Mouse (Mus musculus): ENCODE measurements around the gene Cbr1. TPM values are rescaled to one million over a fixed set of nuclear protein-coding genes. Genes with fewer than 3 reads are reported as not detected.
"Not testable (repeated sequence)": the region's sequence is repeated elsewhere in the genome, so short reads cannot be mapped to it uniquely, and the experiment has no call there.

Cbr1 gene
- polyA plus RNA-seq, 1 experiment = 12.3 TPM

DNA sequence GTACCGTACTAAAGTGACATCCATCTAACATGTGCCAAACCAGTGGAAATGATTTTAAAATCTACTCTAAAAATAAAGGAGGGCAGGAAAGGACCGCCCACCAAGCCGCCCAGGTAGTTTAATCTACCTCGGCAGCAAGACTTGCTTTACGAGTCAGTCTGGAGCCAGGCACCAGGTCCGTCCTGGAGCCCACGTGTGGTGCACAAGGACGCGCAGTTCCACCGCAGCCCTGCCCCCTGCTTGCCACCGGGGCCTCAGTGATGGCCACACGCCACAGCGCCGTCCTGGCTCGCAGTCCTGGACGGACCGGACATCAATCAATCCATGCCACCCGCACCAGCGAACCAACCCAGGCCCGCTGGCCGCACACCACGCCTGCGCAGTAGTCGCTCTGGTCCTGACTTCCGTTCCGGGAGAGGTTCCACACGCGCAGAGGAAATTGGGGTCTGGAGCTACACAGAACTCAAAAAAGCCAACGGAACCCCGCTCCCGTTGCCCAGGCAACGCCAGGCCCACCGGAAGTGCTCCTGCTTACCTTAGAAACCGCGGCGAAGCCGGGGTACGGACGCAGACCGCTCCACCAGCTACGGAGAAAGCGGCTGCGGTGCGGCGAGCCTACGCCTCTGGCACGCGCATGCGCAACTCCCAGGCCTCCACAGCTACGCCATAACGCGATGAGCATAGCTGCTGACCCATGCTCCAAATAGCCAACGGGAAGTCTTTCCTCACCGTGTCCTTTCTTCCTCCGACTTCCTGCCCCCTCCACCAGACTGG is 2.0 kb upstream of the Cbr1 start, which contains the start of gene Setd4:
Setd4 (minus strand) TSS at position 625 of the 774 bp plus-strand sequence.
- Histone ChIP-seq H3K4me1 (ENCODE audit: control insufficient read depth, insufficient read depth, low read length) (no peaks in the 10 kb centered on the region), H3K27ac (ENCODE audit: control insufficient read depth, insufficient read depth, low read depth, low read length, poor library complexity) (peak within 1 kb of the TSS; percentile 78), H3K4me3 (replicated peaks; ENCODE audit: control insufficient read depth, low read depth, low read length) (peak within 1 kb of the TSS; percentile 87)
- under 1% methylated on average over 55 of the region's 55 CpGs for WGBS
- TF ChIP-seq CTCF (IDR thresholded peaks at IDR 0.05; ENCODE audit: control insufficient read depth, insufficient read depth, low read length) = no peak
- peak; percentile 81 for TF ChIP-seq POLR2A (IDR thresholded peaks at IDR 0.05; ENCODE audit: borderline replicate concordance, control insufficient read depth, low read depth, low read length)

DNA sequence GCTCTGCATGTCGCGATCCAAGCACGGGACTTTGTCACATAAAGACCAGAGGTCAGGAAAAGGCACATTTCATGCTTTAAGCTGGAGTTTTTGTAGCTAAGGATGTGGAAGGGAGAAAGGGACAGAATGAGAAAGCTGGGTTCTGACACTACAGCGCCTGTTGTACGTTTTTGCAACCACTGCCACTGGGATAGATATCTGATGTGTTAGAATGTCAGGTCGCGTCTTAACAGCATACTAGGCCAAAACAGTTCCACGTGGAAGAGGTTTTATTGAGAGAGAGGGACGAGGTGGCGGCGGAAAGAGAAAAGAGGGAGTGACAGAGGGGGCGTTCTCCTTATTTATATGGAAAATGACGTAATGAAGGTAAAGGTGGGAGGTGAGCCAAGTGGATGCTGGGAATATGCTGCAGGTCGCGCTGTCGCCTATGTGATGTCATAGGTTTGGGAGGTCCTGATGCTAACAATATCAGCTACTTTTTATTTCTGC is 1.1 kb upstream of the Cbr1 start:
- no peaks in the 10 kb centered on the region for H3K4me1 ChIP-seq (ENCODE audit: control insufficient read depth, insufficient read depth, low read length)
- H3K27ac ChIP-seq (ENCODE audit: control insufficient read depth, insufficient read depth, low read depth, low read length, poor library complexity) = no peak overlapping the region
- H3K4me3 ChIP-seq (replicated peaks; ENCODE audit: control insufficient read depth, low read depth, low read length) = no peak overlapping the region
- TF ChIP-seq CTCF (IDR thresholded peaks at IDR 0.05; ENCODE audit: control insufficient read depth, insufficient read depth, low read length) = no peak
- TF ChIP-seq POLR2A (IDR thresholded peaks at IDR 0.05; ENCODE audit: borderline replicate concordance, control insufficient read depth, low read depth, low read length) = no peak
- 28% methylated on average over 16 of the region's 16 CpGs for WGBS

DNA sequence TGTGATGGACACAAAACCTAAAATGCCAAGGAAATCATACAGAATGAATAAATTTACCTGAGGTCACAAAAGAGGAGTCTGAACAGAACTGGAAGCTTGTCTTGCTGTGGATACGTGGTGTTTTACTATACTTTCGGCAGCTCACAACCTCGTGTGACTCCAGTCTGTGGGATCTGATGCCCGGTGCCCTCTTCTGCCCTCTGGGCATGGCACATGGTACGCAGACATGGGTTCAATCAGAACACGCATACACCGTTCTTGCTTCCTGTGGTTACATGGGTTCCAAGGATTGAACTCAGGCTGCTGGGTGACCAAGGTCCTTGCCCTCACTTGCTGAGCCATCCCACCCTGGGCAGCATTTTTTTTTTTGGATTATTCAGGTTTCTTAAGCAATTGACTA is 493 bp downstream of the Cbr1 start:
- no peak for TF ChIP-seq CTCF (IDR thresholded peaks at IDR 0.05; ENCODE audit: control insufficient read depth, insufficient read depth, low read length)
- no peak for TF ChIP-seq POLR2A (IDR thresholded peaks at IDR 0.05; ENCODE audit: borderline replicate concordance, control insufficient read depth, low read depth, low read length)
- whole genome bisulfite sequencing = 84% methylated on average over 7 of the region's 7 CpGs
- H3K4me1 ChIP-seq (ENCODE audit: control insufficient read depth, insufficient read depth, low read length) = no peaks in the 10 kb centered on the region
- no peak overlapping the region for H3K27ac ChIP-seq (ENCODE audit: control insufficient read depth, insufficient read depth, low read depth, low read length, poor library complexity)
- H3K4me3 ChIP-seq (replicated peaks; ENCODE audit: control insufficient read depth, low read depth, low read length) = no peak overlapping the region

DNA sequence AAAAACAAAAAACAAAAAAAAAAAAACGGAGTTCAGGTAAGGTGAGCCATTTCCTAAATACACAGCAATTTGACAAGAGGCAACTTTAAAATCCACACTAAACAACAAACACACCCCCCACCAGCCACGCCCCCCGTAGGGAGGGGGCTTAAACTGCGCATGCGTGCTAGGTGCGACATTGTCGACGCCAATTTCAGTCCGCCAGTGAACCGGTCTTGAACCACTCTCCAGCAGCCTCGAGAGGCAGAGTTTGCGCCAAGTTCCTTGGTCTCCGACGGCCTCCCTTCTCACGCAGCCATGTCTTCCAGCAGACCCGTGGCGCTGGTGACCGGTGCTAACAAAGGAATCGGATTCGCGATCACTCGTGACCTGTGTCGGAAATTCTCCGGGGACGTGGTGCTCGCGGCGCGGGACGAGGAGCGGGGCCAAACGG is 2.0 kb downstream of the Cbr1 start:
- TF ChIP-seq CTCF (IDR thresholded peaks at IDR 0.05; ENCODE audit: control insufficient read depth, insufficient read depth, low read length) (no peak), POLR2A (IDR thresholded peaks at IDR 0.05; ENCODE audit: borderline replicate concordance, control insufficient read depth, low read depth, low read length) (peak; percentile 68)
- WGBS = under 1% methylated on average over 32 of the region's 32 CpGs
- peak overlapping the region; percentile 71 for H3K4me3 ChIP-seq (replicated peaks; ENCODE audit: control insufficient read depth, low read depth, low read length)
- H3K4me1 ChIP-seq (ENCODE audit: control insufficient read depth, insufficient read depth, low read length) = no peaks in the 10 kb centered on the region
- peak overlapping the region; percentile 35; the same call in 1 of the 2 replicates for H3K27ac ChIP-seq (ENCODE audit: control insufficient read depth, insufficient read depth, low read depth, low read length, poor library complexity)

DNA sequence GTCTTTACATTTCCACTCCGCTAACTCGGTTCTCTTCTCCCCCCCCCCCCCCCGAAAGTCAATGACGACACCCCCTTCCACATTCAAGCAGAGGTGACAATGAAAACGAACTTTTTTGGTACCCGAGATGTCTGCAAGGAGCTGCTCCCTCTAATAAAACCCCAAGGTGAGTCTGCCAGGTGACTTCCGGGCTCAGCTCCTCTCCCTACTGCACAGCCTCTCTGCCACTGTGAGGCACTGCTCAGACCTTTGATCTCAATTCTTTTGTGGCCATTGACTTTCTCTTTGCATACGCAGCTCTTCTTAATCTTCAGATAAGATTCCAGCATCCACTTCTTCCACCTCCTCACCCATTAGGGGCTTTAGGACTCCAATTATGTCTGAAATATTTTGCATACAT is 3.1 kb downstream of the Cbr1 start:
- TF ChIP-seq CTCF (IDR thresholded peaks at IDR 0.05; ENCODE audit: control insufficient read depth, insufficient read depth, low read length) = no peak
- TF ChIP-seq POLR2A (IDR thresholded peaks at IDR 0.05; ENCODE audit: borderline replicate concordance, control insufficient read depth, low read depth, low read length) = no peak
- H3K27ac ChIP-seq (ENCODE audit: control insufficient read depth, insufficient read depth, low read depth, low read length, poor library complexity) = no peak overlapping the region
- no peaks in the 10 kb centered on the region for H3K4me1 ChIP-seq (ENCODE audit: control insufficient read depth, insufficient read depth, low read length)
- WGBS = 62% methylated on average over 8 of the region's 8 CpGs
- no peak overlapping the region for H3K4me3 ChIP-seq (replicated peaks; ENCODE audit: control insufficient read depth, low read depth, low read length)

DNA sequence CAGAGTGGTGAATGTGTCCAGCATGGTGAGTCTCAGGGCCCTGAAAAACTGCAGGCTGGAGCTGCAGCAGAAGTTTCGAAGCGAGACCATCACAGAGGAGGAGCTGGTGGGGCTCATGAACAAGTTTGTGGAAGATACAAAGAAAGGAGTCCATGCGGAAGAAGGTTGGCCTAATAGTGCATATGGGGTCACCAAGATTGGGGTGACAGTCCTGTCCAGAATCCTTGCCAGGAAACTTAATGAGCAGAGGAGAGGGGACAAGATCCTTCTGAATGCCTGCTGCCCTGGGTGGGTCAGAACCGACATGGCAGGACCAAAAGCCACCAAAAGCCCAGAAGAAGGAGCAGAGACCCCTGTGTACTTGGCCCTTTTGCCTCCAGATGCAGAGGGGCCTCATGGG is 4.1 kb downstream of the Cbr1 start:
- 94% methylated on average over 4 of the region's 4 CpGs for WGBS

DNA sequence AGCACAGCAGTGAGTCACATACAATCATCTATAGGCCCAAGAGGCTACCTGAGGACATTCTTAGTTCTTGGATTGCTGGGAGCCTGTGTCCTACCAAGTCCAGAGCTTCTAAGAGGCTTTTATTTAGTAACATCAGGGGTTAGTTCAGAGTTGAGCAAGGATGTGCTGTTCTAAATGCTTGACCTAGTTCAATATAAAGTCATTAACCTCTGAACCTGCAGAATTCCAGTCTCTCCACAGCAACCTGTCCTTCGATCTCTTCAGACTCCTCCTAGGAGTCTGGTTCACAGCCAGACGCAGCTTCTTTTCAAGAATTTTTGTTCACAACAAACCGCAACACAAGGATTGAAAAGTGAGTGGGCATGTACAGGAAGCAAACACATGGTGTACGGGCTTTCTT is 5.3 kb downstream of the Cbr1 start:
- Histone ChIP-seq H3K27ac (ENCODE audit: control insufficient read depth, insufficient read depth, low read depth, low read length, poor library complexity) (no peak overlapping the region), H3K4me3 (replicated peaks; ENCODE audit: control insufficient read depth, low read depth, low read length) (no peak overlapping the region), H3K4me1 (ENCODE audit: control insufficient read depth, insufficient read depth, low read length) (no peaks in the 10 kb centered on the region)
- TF ChIP-seq POLR2A (IDR thresholded peaks at IDR 0.05; ENCODE audit: borderline replicate concordance, control insufficient read depth, low read depth, low read length) (no peak), CTCF (IDR thresholded peaks at IDR 0.05; ENCODE audit: control insufficient read depth, insufficient read depth, low read length) (no peak)
- 94% methylated on average over 4 of the region's 4 CpGs for WGBS

More for the DNA sequence above, 4.1 kb downstream of the Cbr1 start:
- H3K27ac ChIP-seq (ENCODE audit: control insufficient read depth, insufficient read depth, low read depth, low read length, poor library complexity) = no peak overlapping the region
- no peak for TF ChIP-seq POLR2A (IDR thresholded peaks at IDR 0.05; ENCODE audit: borderline replicate concordance, control insufficient read depth, low read depth, low read length)
- TF ChIP-seq CTCF (IDR thresholded peaks at IDR 0.05; ENCODE audit: control insufficient read depth, insufficient read depth, low read length) = no peak
- no peak overlapping the region for H3K4me3 ChIP-seq (replicated peaks; ENCODE audit: control insufficient read depth, low read depth, low read length)
- no peaks in the 10 kb centered on the region for H3K4me1 ChIP-seq (ENCODE audit: control insufficient read depth, insufficient read depth, low read length)

DNA sequence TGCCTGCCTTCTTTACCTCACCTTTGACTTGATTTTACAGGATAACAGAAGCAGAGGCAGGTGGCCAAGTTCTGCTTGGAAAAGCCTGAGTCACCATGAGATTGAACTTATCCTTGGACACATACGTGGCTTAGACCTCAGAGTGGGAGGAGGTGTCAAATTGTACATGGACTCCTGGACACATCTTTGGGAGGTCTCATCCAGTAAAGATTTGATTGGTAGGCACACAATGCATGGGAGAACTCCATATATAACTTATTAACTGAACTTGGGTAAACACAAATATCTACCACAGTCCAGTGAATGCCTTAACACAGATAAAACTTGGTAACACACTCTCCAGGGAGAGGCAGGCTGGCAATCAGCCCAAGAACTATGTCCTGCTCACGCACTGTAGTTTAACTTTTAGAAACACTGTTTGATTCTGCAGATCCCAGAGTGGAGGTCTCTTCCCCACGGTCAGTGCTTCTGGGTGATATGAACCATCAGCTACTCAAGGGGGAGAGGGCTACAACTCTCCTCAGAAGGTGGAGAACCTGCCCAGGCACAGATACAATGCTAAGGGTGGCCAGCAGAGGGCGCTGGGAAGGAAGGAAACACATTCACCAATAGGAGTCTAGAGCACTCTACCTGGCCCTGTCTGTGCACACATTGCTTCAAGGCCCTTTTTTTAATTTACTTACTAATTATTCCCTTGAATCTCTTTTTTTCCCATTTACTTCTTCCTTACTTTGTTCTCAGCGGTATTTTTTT is 9.6 kb downstream of the Cbr1 start:
- WGBS = 29% methylated on average over 5 of the region's 5 CpGs
- no peak overlapping the region for H3K27ac ChIP-seq (ENCODE audit: control insufficient read depth, insufficient read depth, low read depth, low read length, poor library complexity)
- TF ChIP-seq POLR2A (IDR thresholded peaks at IDR 0.05; ENCODE audit: borderline replicate concordance, control insufficient read depth, low read depth, low read length) (no peak), CTCF (IDR thresholded peaks at IDR 0.05; ENCODE audit: control insufficient read depth, insufficient read depth, low read length) (peak; percentile 91)

DNA sequence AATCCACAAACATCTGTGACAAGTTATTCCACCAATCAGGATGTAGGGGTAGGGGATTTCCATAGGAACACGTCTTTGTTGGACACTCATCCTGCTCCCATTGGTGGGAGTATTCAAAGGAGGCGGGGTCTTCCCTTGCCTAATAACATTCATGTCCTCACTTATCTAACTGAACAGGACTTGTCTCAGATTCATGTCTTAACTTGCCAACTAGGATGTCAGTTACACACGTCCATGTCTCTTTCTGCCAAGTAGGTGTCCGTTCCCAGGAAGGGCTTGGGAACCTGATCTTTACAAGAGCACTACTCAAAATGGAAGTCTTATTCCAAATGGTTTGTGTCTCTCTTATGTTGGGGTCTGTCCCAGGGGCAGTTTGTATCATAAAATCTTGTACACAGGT is 18.1 kb downstream of the Cbr1 start:
- H3K4me3 ChIP-seq (replicated peaks; ENCODE audit: control insufficient read depth, low read depth, low read length); H3K27ac ChIP-seq (ENCODE audit: control insufficient read depth, insufficient read depth, low read depth, low read length, poor library complexity); H3K4me1 ChIP-seq (ENCODE audit: control insufficient read depth, insufficient read depth, low read length): not testable (repeated sequence)
- 67% methylated on average over 4 of the region's 4 CpGs for WGBS

More for the DNA sequence above, 9.6 kb downstream of the Cbr1 start:
- Histone ChIP-seq H3K4me1 (ENCODE audit: control insufficient read depth, insufficient read depth, low read length) (no peaks in the 10 kb centered on the region), H3K4me3 (replicated peaks; ENCODE audit: control insufficient read depth, low read depth, low read length) (no peak overlapping the region)

Measured in bone marrow, adult 2 months (tissue).